Mouse (Mus musculus) ES-Bruce4 (cell line): ENCODE results near the gene Nr1h4. TPM values are rescaled to one million over a fixed set of nuclear protein-coding genes. Genes with fewer than 3 reads are reported as not detected.

Experiments used
- H3K27ac ChIP-seq: 2 replicates; pipeline ENCODE4 v1.5.1; 2012; ENCODE audit warnings: low read length, inconsistent platforms; ENCODE audit not compliant: insufficient read depth
- H3K27me3 ChIP-seq: 2 replicates; pipeline ENCODE4 v1.6.1; 2012; ENCODE audit warnings: mild to moderate bottlenecking, low read length, inconsistent platforms; ENCODE audit not compliant: control insufficient read depth, poor library complexity, insufficient read depth, severe bottlenecking
- H3K36me3 ChIP-seq: 2 replicates; pipeline ENCODE4 v1.6.1; 2012; ENCODE audit warnings: inconsistent platforms, mild to moderate bottlenecking, low read length, moderate library complexity; ENCODE audit not compliant: control insufficient read depth, poor library complexity, insufficient read depth, severe bottlenecking
- H3K4me1 ChIP-seq: one replicate; pipeline ENCODE4 v1.8.1; 2011; ENCODE audit warnings: low read length; ENCODE audit not compliant: control insufficient read depth, insufficient read depth
- H3K4me3 ChIP-seq: 2 replicates; pipeline ENCODE4 v1.5.1; 2011; ENCODE audit warnings: low read depth, mild to moderate bottlenecking, low read length
- H3K9ac ChIP-seq: 2 replicates; pipeline ENCODE4 v1.6.1; 2012; ENCODE audit warnings: low read depth, mild to moderate bottlenecking, inconsistent platforms; ENCODE audit not compliant: poor library complexity, severe bottlenecking
- H3K9me3 ChIP-seq: replicated peaks from 2 replicates; pipeline ENCODE4 v1.6.1; 2012; ENCODE audit warnings: mild to moderate bottlenecking, low read length, inconsistent platforms; ENCODE audit not compliant: control insufficient read depth, poor library complexity, insufficient read depth, severe bottlenecking
- CTCF ChIP-seq: IDR thresholded peaks from one replicate; pipeline ENCODE4 v1.8.1; 2011; ENCODE audit warnings: low read depth, low read length
- EP300 ChIP-seq: IDR thresholded peaks from 2 replicates; pipeline ENCODE4 v1.6.1; 2011; ENCODE audit warnings: low read depth, low read length; ENCODE audit not compliant: insufficient read depth
- POLR2A ChIP-seq: IDR thresholded peaks from one replicate; pipeline ENCODE4 v1.8.1; 2011; ENCODE audit warnings: low read length; ENCODE audit not compliant: insufficient read depth
- polyA plus RNA-seq: library from polyadenylated mRNA; stranded (reverse); fragments of >200 nt; gene quantifications from 2 replicates; pipeline ENCODE4 v1.2.4, GENCODE M21; 2011; ENCODE audit warnings: low read depth; ENCODE audit not compliant: missing spikeins, insufficient read depth, insufficient read length

Gene Nr1h4
- polyA plus RNA-seq, 1 experiment = not detected

DNA sequence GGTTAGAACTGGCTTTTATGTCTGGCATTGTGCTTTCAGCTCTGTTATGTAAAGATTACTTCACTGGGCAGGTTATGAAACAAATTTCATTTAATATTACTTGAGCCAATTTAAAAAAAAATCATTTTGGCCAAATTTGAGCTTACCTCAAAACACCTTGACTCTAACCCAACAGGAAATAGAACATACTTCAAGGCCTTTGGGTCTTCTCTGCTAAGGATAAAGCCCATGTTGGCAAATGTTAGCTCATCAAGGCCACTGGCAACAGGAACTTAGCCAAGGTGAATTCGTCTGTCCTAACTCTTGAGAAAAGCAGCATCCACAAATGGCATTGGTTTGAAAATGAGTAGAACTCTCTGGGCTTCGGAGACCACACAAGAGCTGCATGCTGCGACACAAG, 43.1 kb downstream of the Nr1h4 start:
- Histone ChIP-seq H3K4me3 (no peak overlapping the region), H3K4me1 (no peaks in the 10 kb centered on the region), H3K27ac (no peak overlapping the region), H3K9ac (no peak overlapping the region), H3K9me3 (no peaks in the 10 kb centered on the region), H3K36me3 (no peaks in the 10 kb centered on the region), H3K27me3 (no peaks in the 10 kb centered on the region)
- TF ChIP-seq POLR2A = no peak

GRCm38 (mm10) chr10:89489459-89489858, 43.9 kb downstream of the Nr1h4 start:
- Histone ChIP-seq H3K4me3 (no peak overlapping the region), H3K36me3 (no peaks in the 10 kb centered on the region), H3K27me3 (no peaks in the 10 kb centered on the region), H3K4me1 (no peaks in the 10 kb centered on the region), H3K27ac (no peak overlapping the region), H3K9ac (no peak overlapping the region), H3K9me3 (no peaks in the 10 kb centered on the region)
- TF ChIP-seq CTCF (no peak), POLR2A (no peak), EP300 (no peak)

DNA sequence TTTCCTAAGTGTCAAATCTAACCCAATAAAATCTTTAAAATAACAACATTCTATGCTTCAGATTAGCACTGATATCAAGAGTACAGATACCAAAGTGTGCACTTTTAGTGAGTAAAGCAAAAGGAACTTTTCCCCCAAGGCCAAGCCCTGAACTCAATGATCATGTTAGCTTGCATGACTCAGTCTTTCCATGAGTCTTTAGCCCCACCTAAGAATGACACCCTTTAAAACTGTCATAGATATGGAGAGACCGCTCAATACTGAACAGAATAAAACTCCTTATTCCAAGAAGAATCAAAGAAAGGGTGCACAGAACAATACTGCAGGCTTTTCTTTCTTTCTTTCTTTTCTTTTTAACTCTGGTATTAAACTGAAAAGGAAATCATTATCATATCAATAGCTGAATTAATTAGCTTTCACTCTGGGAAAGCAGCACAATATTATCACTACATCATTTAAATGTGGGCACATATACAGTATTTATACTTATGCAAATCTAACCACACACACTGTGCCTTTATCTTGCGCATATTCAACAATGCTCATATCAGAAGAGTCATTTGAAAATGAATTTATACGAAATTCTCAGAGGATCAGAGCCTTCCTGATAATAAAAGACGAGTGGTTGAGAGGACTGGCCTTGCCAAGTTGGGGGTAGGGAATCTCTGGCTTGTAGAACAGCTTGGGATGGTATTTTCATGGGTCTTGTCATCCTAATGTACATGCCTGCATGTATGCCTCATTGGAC, 46.2 kb downstream of the Nr1h4 start:
- H3K4me3 ChIP-seq = no peak overlapping the region
- H3K9me3 ChIP-seq = no peaks in the 10 kb centered on the region
- TF ChIP-seq CTCF = no peak
- no peak for TF ChIP-seq POLR2A
- TF ChIP-seq EP300 = no peak
- H3K27ac ChIP-seq = no peak overlapping the region
- H3K4me1 ChIP-seq = no peaks in the 10 kb centered on the region
- no peak overlapping the region for H3K9ac ChIP-seq
- H3K27me3 ChIP-seq = no peaks in the 10 kb centered on the region; the same call in 1 of the 2 replicates
- H3K36me3 ChIP-seq = no peaks in the 10 kb centered on the region

DNA sequence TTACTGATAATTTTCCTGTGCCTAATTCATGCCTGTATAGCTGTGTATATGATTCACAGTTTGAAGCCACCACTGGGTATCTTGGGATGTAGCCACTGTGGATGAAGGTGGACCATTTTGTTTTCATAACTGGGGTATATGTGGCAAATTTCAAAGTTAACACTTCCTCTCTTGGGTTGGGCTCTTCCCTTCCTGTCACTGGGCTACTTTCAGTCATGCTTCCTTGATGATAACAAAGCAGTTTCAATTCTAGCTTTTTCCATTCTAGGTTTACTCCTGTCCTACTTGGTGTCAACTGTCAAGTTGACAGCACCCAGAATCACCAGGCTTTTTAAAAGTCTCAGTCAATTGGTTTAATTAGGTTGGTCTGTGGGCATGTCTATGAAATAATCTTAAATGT, 48.5 kb downstream of the Nr1h4 start:
- no peaks in the 10 kb centered on the region; the same call in 1 of the 2 replicates for H3K27me3 ChIP-seq

DNA sequence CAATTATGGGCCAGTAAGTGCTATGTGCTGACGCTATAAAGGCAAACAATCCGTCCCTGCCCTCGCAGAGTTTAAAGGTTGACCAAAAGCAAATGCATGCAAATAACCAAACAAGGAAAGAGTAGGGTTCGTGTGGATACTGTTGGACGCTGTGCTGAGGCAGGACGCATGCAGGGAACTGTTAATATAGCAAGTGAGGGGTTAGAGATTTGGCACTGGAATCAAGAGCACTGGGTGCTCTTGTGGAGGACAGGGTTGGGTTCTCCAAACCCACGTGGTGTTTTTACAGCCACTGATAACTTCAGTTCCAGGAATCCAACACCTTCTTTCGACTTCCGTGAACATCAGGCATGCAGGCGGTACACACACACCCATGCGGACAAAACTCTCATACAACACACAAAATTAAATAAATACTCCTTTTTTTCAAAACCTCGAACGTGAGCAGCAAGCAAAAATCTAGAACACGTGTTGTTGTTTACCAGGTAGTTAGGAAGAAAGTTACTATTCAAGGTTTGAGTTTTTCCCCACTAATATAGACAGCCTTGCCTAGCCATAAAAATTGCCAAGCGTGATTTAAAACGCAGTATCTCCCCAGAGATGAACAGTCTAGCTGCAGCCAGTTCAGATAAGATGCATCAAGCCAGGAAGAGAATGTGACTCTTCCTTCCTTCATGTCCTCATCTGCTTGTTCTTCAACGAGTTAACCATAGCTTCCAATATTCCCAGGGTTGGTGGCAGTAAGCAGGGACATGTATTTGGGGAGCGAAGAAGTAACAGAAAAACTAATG, 49.4 kb downstream of the Nr1h4 start:
- H3K4me3 ChIP-seq = no peak overlapping the region
- no peak overlapping the region for H3K27ac ChIP-seq
- H3K27me3 ChIP-seq = no peaks in the 10 kb centered on the region; the same call in 1 of the 2 replicates
- no peak for TF ChIP-seq CTCF
- TF ChIP-seq EP300 = no peak
- no peak for TF ChIP-seq POLR2A
- H3K9ac ChIP-seq = no peak overlapping the region
- H3K4me1 ChIP-seq = no peaks in the 10 kb centered on the region
- no peaks in the 10 kb centered on the region for H3K9me3 ChIP-seq
- no peaks in the 10 kb centered on the region for H3K36me3 ChIP-seq

More for the DNA sequence above, 48.5 kb downstream of the Nr1h4 start:
- no peak overlapping the region for H3K27ac ChIP-seq
- no peaks in the 10 kb centered on the region for H3K9me3 ChIP-seq
- H3K4me3 ChIP-seq = no peak overlapping the region
- no peak overlapping the region for H3K9ac ChIP-seq
- no peaks in the 10 kb centered on the region for H3K4me1 ChIP-seq
- H3K36me3 ChIP-seq = no peaks in the 10 kb centered on the region
- TF ChIP-seq CTCF = no peak
- TF ChIP-seq POLR2A = no peak
- TF ChIP-seq EP300 = no peak

GRCm38 (mm10) chr10:89483113-89483512, 50.3 kb downstream of the Nr1h4 start:
- TF ChIP-seq EP300 (no peak), CTCF (no peak)
- H3K27me3 ChIP-seq = no peaks in the 10 kb centered on the region; the same call in 1 of the 2 replicates

More at GRCm38 (mm10) chr10:89483113-89483512, 50.3 kb downstream of the Nr1h4 start:
- Histone ChIP-seq H3K36me3 (no peaks in the 10 kb centered on the region), H3K4me3 (no peak overlapping the region), H3K9ac (no peak overlapping the region), H3K4me1 (no peaks in the 10 kb centered on the region), H3K9me3 (no peaks in the 10 kb centered on the region), H3K27ac (no peak overlapping the region)
